Mouse (Mus musculus) liver, adult 2 months (tissue): Measurements from ENCODE around the gene Pls3. TPM values are rescaled to one million over a fixed set of nuclear protein-coding genes. Genes with fewer than 3 reads are reported as not detected.

Experiments
- DNase-seq: peaks from one replicate; pipeline ENCODE4 v3.0.0-alpha.2; 2011; ENCODE audit warnings: low read depth, low spot score; ENCODE audit errors: extremely low read depth
- H3K27ac ChIP-seq: fragments of 200-500 bp; replicated peaks from 2 replicates; pipeline ENCODE4 v1.5.1; 2012; ENCODE audit warnings: low read depth, mild to moderate bottlenecking, control low read depth, inconsistent platforms, low read length; ENCODE audit not compliant: insufficient read depth
- H3K27me3 ChIP-seq: fragments of 200-500 bp; 2 replicates; pipeline ENCODE4 v1.6.1; 2012; ENCODE audit warnings: mild to moderate bottlenecking, moderate library complexity, low read length, inconsistent platforms; ENCODE audit not compliant: control insufficient read depth, insufficient read depth
- H3K36me3 ChIP-seq: fragments of 200-500 bp; 2 replicates; pipeline ENCODE4 v1.6.1; 2012; ENCODE audit warnings: low read length, inconsistent platforms; ENCODE audit not compliant: control insufficient read depth, insufficient read depth
- H3K4me1 ChIP-seq: fragments of 200-500 bp; 2 replicates; pipeline ENCODE4 v1.6.1; 2011; ENCODE audit warnings: low read length; ENCODE audit not compliant: control insufficient read depth, insufficient read depth
- H3K4me3 ChIP-seq: fragments of 200-500 bp; 2 replicates; pipeline ENCODE4 v1.5.1; 2011; ENCODE audit warnings: low read depth, mild to moderate bottlenecking, control low read depth, low read length, moderate library complexity; ENCODE audit not compliant: insufficient read depth
- H3K79me2 ChIP-seq: fragments of 200-500 bp; 2 replicates; pipeline ENCODE4 v1.6.1; 2012; ENCODE audit warnings: inconsistent platforms, mild to moderate bottlenecking, low read length, moderate library complexity; ENCODE audit not compliant: control insufficient read depth, insufficient read depth
- H3K9ac ChIP-seq: fragments of 200-500 bp; 2 replicates; pipeline ENCODE4 v1.6.1; 2012; ENCODE audit warnings: low read depth, mild to moderate bottlenecking, control low read depth, inconsistent platforms, low read length
- CTCF ChIP-seq: fragments of 200-500 bp; IDR thresholded peaks from 2 replicates; pipeline ENCODE4 v1.5.1; 2011; ENCODE audit warnings: low read depth, low read length, control low read depth
- POLR2A ChIP-seq: fragments of 200-500 bp; IDR thresholded peaks from 2 replicates; pipeline ENCODE4 v1.6.1; 2011; ENCODE audit warnings: low read length, control low read depth; ENCODE audit not compliant: insufficient read depth; ENCODE audit errors: extremely low read depth
- WGBS: fragments of 180-500 bp; shearing (Covaris S2); methylation state at CpG from one replicate; pipeline ENCODE4 v1.1.7; 2018; 5-methylcytosine and 5-hydroxymethylcytosine counted together
- polyA plus RNA-seq: library from polyadenylated mRNA; depleted of rRNA; stranded (reverse); fragments of >200 nt; gene quantifications from 2 replicates; pipeline ENCODE4 v1.2.3, GENCODE M21; 2012; rRNA removed
- total RNA-seq: library from RNA; depleted of rRNA; stranded (reverse); fragments of >200 nt; gene quantifications from 2 replicates; pipeline ENCODE4 v1.2.3, GENCODE M21; 2014; rRNA removed

Gene Pls3
- total RNA-seq: 64.2 and 77.7 TPM in 2 replicates
- polyA plus RNA-seq: 10.6 and 15.8 TPM in 2 replicates

DNA sequence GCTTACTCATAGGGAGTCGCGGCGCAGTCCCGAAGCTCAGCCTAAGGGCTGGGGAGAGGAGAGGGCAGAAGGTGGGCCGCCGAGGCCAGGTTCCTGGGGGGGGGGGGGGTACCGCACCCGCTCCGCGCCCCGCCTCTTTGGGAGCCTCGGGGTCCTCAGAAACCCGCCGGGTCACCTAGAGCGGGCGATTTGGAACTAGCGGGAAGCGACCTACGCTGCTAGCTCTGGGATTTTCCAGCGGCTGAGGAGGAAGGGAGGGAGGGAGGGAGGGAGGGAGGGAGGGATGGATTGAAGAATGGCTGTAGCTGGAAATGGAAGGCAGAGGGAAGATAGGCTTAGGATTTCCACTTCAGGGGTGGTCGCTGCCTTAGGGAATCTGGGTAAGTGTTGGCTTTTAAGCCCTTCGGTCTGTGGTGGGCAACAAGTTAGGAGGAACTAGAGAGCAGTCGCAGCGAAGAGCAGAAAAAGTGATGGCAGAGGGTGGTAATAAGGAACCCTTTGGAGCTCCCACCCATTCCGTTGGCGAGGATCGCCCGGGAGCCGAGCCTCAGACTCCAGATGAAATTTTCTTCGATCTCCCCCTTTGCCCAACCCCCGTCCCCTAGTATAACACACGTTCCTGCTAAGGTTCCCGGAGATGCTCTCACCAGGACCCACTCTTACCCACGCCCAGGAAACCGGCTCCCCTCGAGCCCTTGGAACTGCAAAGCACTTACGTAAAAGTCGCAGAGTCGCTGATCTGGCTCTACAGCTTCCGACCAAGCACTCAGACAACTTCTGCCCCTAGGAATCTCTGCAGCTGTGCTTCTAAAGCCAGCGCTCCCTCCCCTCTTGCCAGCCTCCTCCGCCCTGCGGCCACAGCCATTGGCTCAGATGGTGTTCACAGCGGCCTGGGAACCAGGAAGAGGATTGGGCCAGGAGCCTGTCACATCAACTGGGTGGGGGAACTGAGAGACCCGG, at the start of gene Pls3:
Gene Pls3, minus strand, starts transcription at position 851 of the 960 bp plus-strand sequence.
- no peaks in the 10 kb centered on the region for H3K27me3 ChIP-seq
- H3K79me2 ChIP-seq: 0 out of 2 replicates have a peak, but pooled peaks cover under 1% of the 10 kb centered on the region
- 0% methylated on average over 31 of the region's 45 CpGs for WGBS
- H3K27ac ChIP-seq: peak within 1 kb of the TSS; percentile 77
- H3K4me3 ChIP-seq: peak within 1 kb of the TSS; percentile 69
- peak within 1 kb of the TSS; percentile 59 for H3K9ac ChIP-seq
- peaks cover 9% of the 10 kb centered on the region for H3K4me1 ChIP-seq
- no peak for TF ChIP-seq CTCF
- peak; percentile 49; the same call in 1 of the 2 replicates for TF ChIP-seq POLR2A
- H3K36me3 ChIP-seq: no peaks in the 10 kb centered on the region
- peak; percentile 82 for DNase-seq

DNA sequence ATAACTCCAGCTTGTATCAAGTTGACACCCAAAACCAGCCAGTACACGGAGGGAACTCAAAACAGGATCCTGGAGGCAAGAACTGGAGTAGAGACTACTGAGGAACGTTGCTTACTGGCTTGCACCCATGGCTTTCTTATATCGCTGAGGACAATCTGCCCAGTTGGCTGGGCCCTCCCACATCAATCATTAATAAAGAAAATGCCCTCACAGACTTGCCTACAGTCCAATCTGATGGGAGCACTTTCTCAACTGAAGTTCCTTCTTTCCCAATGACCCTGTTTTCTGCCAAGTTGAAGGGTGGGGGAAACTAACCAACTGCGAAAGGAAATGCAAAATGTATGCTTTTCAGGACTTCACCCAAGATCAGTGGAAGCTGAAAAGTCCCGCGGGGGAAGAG, 20.7 kb upstream of the Pls3 start:
- WGBS: 12% methylated on average over 6 of the region's 6 CpGs
- TF ChIP-seq CTCF (no peak), POLR2A (no peak)
- no peak overlapping the region; the same call in 1 of the 2 replicates for H3K27ac ChIP-seq
- H3K4me1 ChIP-seq: peaks cover 7% of the 10 kb centered on the region; the same call in 1 of the 2 replicates
- peak; percentile 90 for DNase-seq
- no peaks in the 10 kb centered on the region for H3K36me3 ChIP-seq
- no peaks in the 10 kb centered on the region for H3K27me3 ChIP-seq
- H3K79me2 ChIP-seq: no peaks in the 10 kb centered on the region
- no peak overlapping the region; the same call in 1 of the 2 replicates for H3K4me3 ChIP-seq
- H3K9ac ChIP-seq: no peak overlapping the region

DNA sequence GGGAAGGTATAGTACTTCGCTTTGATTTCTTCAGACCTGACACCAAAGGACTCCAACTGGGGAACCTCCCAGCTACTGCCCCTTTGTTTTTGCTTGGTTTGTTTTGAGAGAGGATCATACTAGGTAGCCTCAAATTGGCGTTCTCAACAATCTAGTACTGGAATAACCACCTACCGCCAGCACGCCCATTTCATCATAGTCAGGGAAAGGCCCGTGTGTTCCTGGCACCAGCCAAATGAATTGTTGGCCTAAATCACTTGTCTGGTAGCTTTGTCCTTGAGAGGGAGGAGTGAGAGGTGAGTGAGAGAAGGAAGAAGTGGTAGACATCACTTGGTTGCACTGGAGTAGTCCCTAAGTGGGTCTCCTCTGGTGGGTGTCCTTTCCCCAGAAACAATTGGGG, 584 bp upstream of the Pls3 start:
- peak; percentile 88 for DNase-seq
- no peak for TF ChIP-seq POLR2A
- no peak for TF ChIP-seq CTCF
- Histone ChIP-seq H3K4me3 (peak overlapping the region; percentile 69; the same call in 1 of the 2 replicates), H3K79me2 (no peaks in the 10 kb centered on the region), H3K4me1 (peaks cover 9% of the 10 kb centered on the region), H3K9ac (no peak overlapping the region), H3K27ac (peak overlapping the region; percentile 13; the same call in 1 of the 2 replicates), H3K27me3 (no peaks in the 10 kb centered on the region), H3K36me3 (no peaks in the 10 kb centered on the region)
- WGBS: 2% methylated on average over 5 of the region's 5 CpGs

DNA sequence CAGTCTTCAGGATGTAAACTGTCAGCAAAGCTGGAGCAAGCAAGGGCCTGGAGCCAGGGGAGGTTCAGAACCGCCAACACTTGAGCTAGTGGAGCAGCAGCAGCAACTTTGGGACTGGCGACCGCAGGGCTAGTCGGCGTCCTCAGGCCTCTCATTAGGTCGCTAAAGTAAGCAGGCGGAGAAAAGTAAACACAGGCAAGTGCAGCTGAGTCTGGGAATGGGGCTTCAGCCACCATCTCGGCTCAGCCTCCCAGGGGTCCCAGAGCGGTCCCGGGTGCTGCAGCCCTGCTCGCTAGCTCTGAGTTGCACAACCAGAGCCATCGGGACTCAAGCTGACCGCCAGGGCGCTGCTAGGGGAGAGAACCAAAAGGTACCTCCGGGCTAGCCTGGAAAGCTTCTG, 1.2 kb downstream of the Pls3 start:
- no peak for TF ChIP-seq POLR2A
- peak; percentile 40 for TF ChIP-seq CTCF
- Histone ChIP-seq H3K36me3 (no peaks in the 10 kb centered on the region), H3K9ac (peak overlapping the region; percentile 59), H3K4me1 (peaks cover 9% of the 10 kb centered on the region), H3K27me3 (no peaks in the 10 kb centered on the region), H3K79me2 (peaks cover 3% of the 10 kb centered on the region; the same call in 1 of the 2 replicates), H3K4me3 (peak overlapping the region; percentile 69), H3K27ac (peak overlapping the region; percentile 33; the same call in 1 of the 2 replicates)
- peak; percentile 46 for DNase-seq
- WGBS: 1% methylated on average over 15 of the region's 15 CpGs

DNA sequence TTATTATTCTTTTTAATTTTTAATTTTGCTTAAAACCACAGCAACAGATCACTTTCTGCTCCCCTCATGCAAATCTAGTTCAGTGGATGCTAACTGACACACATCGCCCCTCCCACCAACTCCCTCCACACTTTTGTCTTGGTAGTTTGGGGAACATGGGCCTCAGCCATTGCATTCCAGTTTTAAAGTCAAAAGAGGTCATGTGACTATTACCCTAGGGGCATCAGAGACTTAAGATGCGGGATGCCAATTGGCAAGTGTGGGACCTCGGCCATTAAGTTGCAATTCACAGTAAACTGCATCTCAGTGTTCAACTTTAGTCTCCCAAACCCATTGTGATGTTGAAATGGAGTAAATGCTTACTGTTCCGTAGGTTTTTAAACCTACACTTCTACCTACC, 1.7 kb downstream of the Pls3 start:
- no peak for DNase-seq
- Histone ChIP-seq H3K36me3 (no peaks in the 10 kb centered on the region), H3K27me3 (no peaks in the 10 kb centered on the region), H3K79me2 (peaks cover 3% of the 10 kb centered on the region; the same call in 1 of the 2 replicates), H3K4me1 (peaks cover 9% of the 10 kb centered on the region), H3K27ac (no peak overlapping the region), H3K4me3 (no peak overlapping the region), H3K9ac (peak overlapping the region; percentile 59; the same call in 1 of the 2 replicates)
- TF ChIP-seq CTCF (no peak), POLR2A (no peak)
- WGBS: 71% methylated on average over 4 of the region's 4 CpGs

DNA sequence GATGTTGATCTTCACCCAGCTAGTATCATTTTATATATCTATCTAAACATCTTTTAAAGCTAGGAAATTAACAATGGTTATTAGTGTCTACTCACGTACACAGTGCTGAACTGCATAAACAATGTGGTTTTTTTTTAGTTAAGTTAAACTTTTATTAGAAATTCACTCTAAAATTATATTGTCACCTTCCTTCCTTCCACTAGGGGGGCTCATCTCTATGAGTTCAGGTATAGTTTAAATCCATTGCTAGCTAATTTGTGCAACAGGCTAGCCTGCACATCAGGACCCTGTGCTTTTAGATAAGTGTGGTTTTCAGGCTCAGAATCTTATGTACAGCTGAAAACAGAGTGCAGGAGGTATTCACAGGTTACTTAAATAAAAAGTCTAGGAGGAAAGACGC, 3.1 kb downstream of the Pls3 start:
- Histone ChIP-seq H3K4me3 (no peak overlapping the region), H3K9ac (no peak overlapping the region), H3K27me3 (no peaks in the 10 kb centered on the region), H3K36me3 (no peaks in the 10 kb centered on the region), H3K4me1 (peaks cover 3% of the 10 kb centered on the region), H3K27ac (no peak overlapping the region), H3K79me2 (peaks cover 3% of the 10 kb centered on the region; the same call in 1 of the 2 replicates)
- 69% methylated on average over 2 of the region's 2 CpGs for WGBS
- TF ChIP-seq POLR2A: no peak
- TF ChIP-seq CTCF: no peak
- DNase-seq: no peak
